ENCODE assay signal across 25 mouse cellular contexts in the genomic region with DNA sequence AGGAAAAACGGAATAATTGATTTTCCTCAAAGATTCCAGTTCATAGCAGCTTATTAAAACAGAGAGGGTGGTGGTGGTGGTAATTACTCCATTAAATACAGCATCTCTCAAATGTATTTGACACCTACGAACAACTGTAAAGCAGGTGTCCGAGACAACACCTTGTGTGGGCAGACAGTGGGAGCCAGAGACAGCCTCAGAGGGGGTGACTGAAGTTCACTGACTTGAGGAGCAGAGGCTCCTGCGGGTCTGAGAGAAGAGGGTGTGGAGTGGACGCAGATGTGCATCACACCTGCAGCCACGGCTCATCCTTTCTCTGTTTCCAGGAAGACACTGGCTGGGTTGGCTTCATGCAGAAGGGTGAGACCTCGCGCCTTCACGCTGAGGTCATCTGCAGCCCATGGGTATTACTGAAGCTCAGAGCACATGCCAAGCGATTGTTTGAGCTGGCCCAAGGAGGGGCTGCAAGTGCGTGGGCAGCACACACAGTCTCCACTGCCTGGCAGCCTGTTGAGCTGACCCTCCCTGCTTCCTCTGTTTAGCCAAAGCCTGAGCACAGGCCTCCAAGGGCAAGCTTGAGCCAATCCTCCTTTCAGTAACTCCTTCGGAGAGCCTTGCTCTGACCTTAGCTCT.
DNase-seq lines count a peak whose midpoint lies in the region; ATAC-seq and TF ChIP-seq lines count a peak whose summit lies in the region.
"Had no signal": no experiment of that assay in that cellular context is flagged by ENCODE, and none has a peak within 500 bp of the region (broad histone marks: within the 10 kb centered on the region; RNA-seq: fewer than 3 reads in every experiment).

No protein-coding gene starts in this region.

- 0 out of 2 replicates have a peak, but pooled peaks have one; percentile 15 for ATAC-seq in hindbrain, embryonic 16.5 days
- no peak for ATAC-seq in hindbrain, embryonic 12.5 days (ENCODE audit: low FRiP score)
- ATAC-seq in limb, embryonic 14.5 days (ENCODE audit: low FRiP score, low read depth) = peak; percentile 21; the same call in 1 of the 2 replicates
- ATAC-seq in forebrain, embryonic 15.5 days (replicated peaks) = no peak
- ATAC-seq: intestine, postnatal 0 days; liver, embryonic 12.5 days; liver, postnatal 0 days had no signal

- H3K36me3 ChIP-seq in hindbrain, embryonic 16.5 days (ENCODE audit: control insufficient read depth, insufficient read depth, low read length) = no peaks in the 10 kb centered on the region
- no peaks in the 10 kb centered on the region for H3K36me3 ChIP-seq in hindbrain, embryonic 12.5 days
- peaks cover 36% of the 10 kb centered on the region for H3K36me3 ChIP-seq in limb, embryonic 14.5 days (ENCODE audit: control insufficient read depth, insufficient read depth, low read length)
- no peaks in the 10 kb centered on the region for H3K36me3 ChIP-seq in forebrain, embryonic 15.5 days
- H3K36me3 ChIP-seq: forebrain, embryonic 12.5 days; G1E; heart, embryonic 10.5 days; liver, embryonic 12.5 days; midbrain, embryonic 12.5 days had no signal

- no peak overlapping the region for H3K4me3 ChIP-seq in hindbrain, embryonic 16.5 days (ENCODE audit: low read length)
- H3K4me3 ChIP-seq in hindbrain, embryonic 12.5 days = no peak overlapping the region
- H3K4me3 ChIP-seq in limb, embryonic 14.5 days (replicated peaks; ENCODE audit: low read length) = no peak overlapping the region
- H3K4me3 ChIP-seq in forebrain, embryonic 15.5 days = no peak overlapping the region
- H3K4me3 ChIP-seq: embryonic facial prominence, embryonic 10.5 days; embryonic facial prominence, embryonic 15.5 days; forebrain, embryonic 12.5 days; heart, embryonic 10.5 days; liver, embryonic 12.5 days; midbrain, embryonic 12.5 days had no signal

- no peak overlapping the region; the same call in 1 of the 2 replicates for H3K9ac ChIP-seq in hindbrain, embryonic 16.5 days (ENCODE audit: low read depth, low read length)
- H3K9ac ChIP-seq in hindbrain, embryonic 12.5 days = no peak overlapping the region
- H3K9ac ChIP-seq in limb, embryonic 14.5 days (ENCODE audit: low read depth, low read length, severe bottlenecking) = no peak overlapping the region
- no peak overlapping the region for H3K9ac ChIP-seq in forebrain, embryonic 15.5 days (replicated peaks)
- H3K9ac ChIP-seq: embryonic facial prominence, embryonic 15.5 days; forebrain, embryonic 12.5 days; liver, embryonic 12.5 days; liver, postnatal 0 days; midbrain, embryonic 12.5 days had no signal

- DNase-seq in gastrocnemius, postnatal 14 days = peak; percentile 27
- no peak for DNase-seq in gastrocnemius, adult 18-20 months (ENCODE audit: low spot score)
- DNase-seq in lung, postnatal 36 days = peak; percentile 32
- no peak for DNase-seq in lung, postnatal 10 days
- no peak for DNase-seq in limb, embryonic 14.5 days (ENCODE audit: low spot score)
- DNase-seq: adrenal gland, adult 8-10 months; cerebellum, adult 2 months; heart, postnatal 36 days; kidney, postnatal 25 days; liver, postnatal 0 days; lung, postnatal 14 days; right cerebral cortex, adult 18-20 months; thymus, adult 2 months; thymus, postnatal 36 days had no signal

- no peak overlapping the region for H3K4me2 ChIP-seq in hindbrain, embryonic 16.5 days (ENCODE audit: low read length)
- H3K4me2 ChIP-seq in hindbrain, embryonic 12.5 days (replicated peaks) = no peak overlapping the region
- no peak overlapping the region for H3K4me2 ChIP-seq in limb, embryonic 14.5 days (replicated peaks; ENCODE audit: low read depth, low read length, severe bottlenecking)
- no peak overlapping the region for H3K4me2 ChIP-seq in forebrain, embryonic 15.5 days (replicated peaks)
- H3K4me2 ChIP-seq: embryonic facial prominence, embryonic 15.5 days; forebrain, embryonic 12.5 days; liver, embryonic 12.5 days; midbrain, embryonic 12.5 days had no signal

- no peaks in the 10 kb centered on the region for H3K9me3 ChIP-seq in hindbrain, embryonic 16.5 days (ENCODE audit: control insufficient read depth, low read length)
- no peaks in the 10 kb centered on the region for H3K9me3 ChIP-seq in hindbrain, embryonic 12.5 days (replicated peaks)
- H3K9me3 ChIP-seq in limb, embryonic 14.5 days (ENCODE audit: control insufficient read depth, low read length) = no peaks in the 10 kb centered on the region
- no peaks in the 10 kb centered on the region for H3K9me3 ChIP-seq in forebrain, embryonic 15.5 days
- H3K9me3 ChIP-seq: embryonic facial prominence, embryonic 10.5 days; embryonic facial prominence, embryonic 15.5 days; forebrain, embryonic 12.5 days; G1E; heart, embryonic 10.5 days; liver, embryonic 12.5 days; midbrain, embryonic 12.5 days had no signal

- peaks cover 15% of the 10 kb centered on the region for H3K4me1 ChIP-seq in hindbrain, embryonic 16.5 days (ENCODE audit: control insufficient read depth, insufficient read depth, low read depth, low read length)
- no peaks in the 10 kb centered on the region for H3K4me1 ChIP-seq in hindbrain, embryonic 12.5 days
- peaks cover 17% of the 10 kb centered on the region for H3K4me1 ChIP-seq in limb, embryonic 14.5 days (ENCODE audit: control insufficient read depth, insufficient read depth, low read length)
- H3K4me1 ChIP-seq in forebrain, embryonic 15.5 days = 0 out of 2 replicates have a peak, but pooled peaks cover 9% of the 10 kb centered on the region
- H3K4me1 ChIP-seq: embryonic facial prominence, embryonic 10.5 days; forebrain, embryonic 12.5 days; midbrain, embryonic 12.5 days had no signal

- WGBS in hindbrain, embryonic 16.5 days = 84% methylated on average over 12 of the region's 12 CpGs
- 86% methylated on average over 12 of the region's 12 CpGs for WGBS in hindbrain, embryonic 12.5 days
- 66% methylated on average over 12 of the region's 12 CpGs for WGBS in limb, embryonic 14.5 days
- WGBS in forebrain, embryonic 15.5 days = 91% methylated on average over 12 of the region's 12 CpGs

- TF ChIP-seq POLR2A in limb, embryonic 14.5 days (IDR thresholded peaks at IDR 0.05; ENCODE audit: borderline replicate concordance, extremely low read depth, insufficient read depth, insufficient read length) = no peak

- H3K27ac ChIP-seq in hindbrain, embryonic 16.5 days (ENCODE audit: low read depth, low read length) = no peak overlapping the region
- H3K27ac ChIP-seq in hindbrain, embryonic 12.5 days = no peak overlapping the region
- no peak overlapping the region for H3K27ac ChIP-seq in limb, embryonic 14.5 days (replicated peaks; ENCODE audit: low read depth, low read length)
- no peak overlapping the region for H3K27ac ChIP-seq in forebrain, embryonic 15.5 days (replicated peaks)
- H3K27ac ChIP-seq: embryonic facial prominence, embryonic 10.5 days; forebrain, embryonic 12.5 days; heart, embryonic 10.5 days; liver, embryonic 12.5 days; midbrain, embryonic 12.5 days had no signal

- no peaks in the 10 kb centered on the region for H3K27me3 ChIP-seq in hindbrain, embryonic 16.5 days (replicated peaks; ENCODE audit: control insufficient read depth, insufficient read depth, low read length)
- no peaks in the 10 kb centered on the region for H3K27me3 ChIP-seq in hindbrain, embryonic 12.5 days
- no peaks in the 10 kb centered on the region for H3K27me3 ChIP-seq in limb, embryonic 14.5 days (ENCODE audit: control insufficient read depth, insufficient read depth, low read length)
- H3K27me3 ChIP-seq in forebrain, embryonic 15.5 days = no peaks in the 10 kb centered on the region
- H3K27me3 ChIP-seq: embryonic facial prominence, embryonic 15.5 days; forebrain, embryonic 12.5 days; midbrain, embryonic 12.5 days had no signal

- intact Hi-C loops in gastrocnemius, postnatal 14 days (cut with DNase I; ENCODE audit: low total_unique reads) = no loop called here

Comparison
In these comparisons a context has a peak if more than half of its experiments do, and no peak if none do; other contexts are left out.
1. DNase-seq: peak in gastrocnemius, postnatal 14 days (single experiment) and lung, postnatal 36 days (single experiment); none in gastrocnemius, adult 18-20 months (single experiment), lung, postnatal 10 days (single experiment) and limb, embryonic 14.5 days (single experiment).
2. ATAC-seq: peak in hindbrain, embryonic 16.5 days (single experiment) and limb, embryonic 14.5 days (single experiment); none in hindbrain, embryonic 12.5 days (single experiment) and forebrain, embryonic 15.5 days (single experiment).